10 mouse cellular contexts compared by ENCODE assay signal in the genomic region with DNA sequence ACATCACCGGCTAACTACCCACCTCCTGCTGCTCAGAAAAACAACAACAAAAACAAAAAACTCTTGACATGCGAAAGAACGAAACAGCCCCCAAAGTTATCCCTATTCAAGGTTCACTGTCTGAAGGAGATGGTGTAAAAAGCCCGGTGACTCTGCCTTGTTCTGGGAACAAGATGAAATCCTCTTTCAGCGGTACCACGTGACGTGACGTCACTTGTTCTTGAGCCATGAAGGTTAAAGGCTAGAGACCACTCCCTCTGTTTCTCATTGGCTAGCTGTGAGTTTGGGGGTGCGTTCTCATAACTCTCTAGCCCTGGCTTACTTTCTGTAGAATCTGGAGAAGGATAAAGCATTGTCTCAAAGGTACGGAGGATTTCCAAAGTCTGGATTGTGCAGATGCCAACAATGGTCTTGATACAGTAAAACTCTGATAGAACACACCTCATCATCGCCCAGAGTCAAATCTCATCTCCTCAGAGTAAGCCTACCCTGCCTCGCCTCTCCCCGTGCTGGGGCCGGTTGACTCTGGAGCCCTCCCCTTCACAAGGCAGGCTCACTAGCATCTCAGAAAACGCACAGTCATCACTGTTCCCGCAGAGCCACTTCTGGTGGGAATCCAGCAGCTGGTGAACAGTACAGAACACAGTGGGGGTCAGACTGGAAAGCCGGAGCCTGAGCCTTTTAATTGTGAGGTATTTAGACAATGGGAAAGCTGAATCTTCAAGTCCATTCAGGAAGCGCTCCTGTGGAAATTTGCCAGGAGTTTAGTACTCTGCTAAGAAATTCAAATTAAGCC.
DNase-seq lines count a peak whose midpoint lies in the region; ATAC-seq and TF ChIP-seq lines count a peak whose summit lies in the region.
"Had no signal": no experiment of that assay in that cellular context is flagged by ENCODE, and none has a peak within 500 bp of the region (broad histone marks: within the 10 kb centered on the region; RNA-seq: fewer than 3 reads in every experiment).

No protein-coding gene starts in this region.

- ATAC-seq in forebrain, embryonic 13.5 days, result no peak
- ATAC-seq in neural tube, embryonic 11.5 days (ENCODE audit: insufficient read depth, low FRiP score, low TSS enrichment), result no peak; the same call in 1 of the 2 replicates
- ATAC-seq in intestine, postnatal 0 days, result no peak

- peak overlapping the region; percentile 1; the same call in 1 of the 2 replicates for H3K4me2 ChIP-seq in forebrain, embryonic 13.5 days
- no peak overlapping the region for H3K4me2 ChIP-seq in neural tube, embryonic 11.5 days (ENCODE audit: low read depth)
- no peak overlapping the region for H3K4me2 ChIP-seq in intestine, postnatal 0 days (replicated peaks; ENCODE audit: low read depth)

- H3K27ac ChIP-seq in forebrain, embryonic 13.5 days, result peak overlapping the region; percentile 19; the same call in 1 of the 2 replicates
- H3K27ac ChIP-seq in neural tube, embryonic 11.5 days (ENCODE audit: low read depth, low read length), result 0 out of 2 replicates have a peak overlapping the region, but pooled peaks have one; percentile 15
- no peak overlapping the region for H3K27ac ChIP-seq in intestine, postnatal 0 days (ENCODE audit: low read depth, low read length)
- H3K27ac ChIP-seq: macrophage had no signal

- intact Hi-C loops in left cerebral cortex, postnatal 14 days (cut with DNase I), result no loop called here
- intact Hi-C loops in left cerebral cortex, postnatal 36 days (cut with DNase I), result no loop called here

- no peak for TF ChIP-seq CTCF in intestine, postnatal 0 days (IDR thresholded peaks at IDR 0.05; ENCODE audit: low read depth)

- H3K9me3 ChIP-seq in forebrain, embryonic 13.5 days (replicated peaks), result no peaks in the 10 kb centered on the region
- H3K9me3 ChIP-seq in neural tube, embryonic 11.5 days (ENCODE audit: control insufficient read depth, low read length), result no peaks in the 10 kb centered on the region
- no peaks in the 10 kb centered on the region for H3K9me3 ChIP-seq in intestine, postnatal 0 days (ENCODE audit: control insufficient read depth)

- peaks cover 13% of the 10 kb centered on the region for H3K4me1 ChIP-seq in forebrain, embryonic 13.5 days
- H3K4me1 ChIP-seq in neural tube, embryonic 11.5 days (ENCODE audit: control insufficient read depth, insufficient read depth, low read length), result peaks cover 6% of the 10 kb centered on the region; the same call in 1 of the 2 replicates
- no peaks in the 10 kb centered on the region for H3K4me1 ChIP-seq in intestine, postnatal 0 days (replicated peaks; ENCODE audit: control insufficient read depth, insufficient read depth, low read length)

- H3K4me3 ChIP-seq in forebrain, embryonic 13.5 days, result no peak overlapping the region
- no peak overlapping the region for H3K4me3 ChIP-seq in neural tube, embryonic 11.5 days (ENCODE audit: low read depth, low read length)
- no peak overlapping the region for H3K4me3 ChIP-seq in intestine, postnatal 0 days (ENCODE audit: low read depth, low read length)

- peak; percentile 8 to 17 for DNase-seq in left cerebral cortex, postnatal 14 days (ENCODE audit: low spot score in 2 of 2)
- DNase-seq in left cerebral cortex, postnatal 36 days (ENCODE audit: low spot score in 2 of 2), result no peak
- DNase-seq in Muller cell, postnatal 12 days (ENCODE audit: inconsistent ontology term), result peak; percentile 60
- DNase-seq in neural tube, embryonic 11.5 days (ENCODE audit: low spot score), result peak; percentile 69
- DNase-seq in spleen, postnatal 4 days (ENCODE audit: low spot score in 2 of 2), result no peak
- DNase-seq: cerebellum, adult 11 months; right cerebral cortex, adult 18-20 months had no signal

- no peak overlapping the region for H3K9ac ChIP-seq in forebrain, embryonic 13.5 days
- H3K9ac ChIP-seq in neural tube, embryonic 11.5 days (ENCODE audit: low read length), result no peak overlapping the region
- no peak overlapping the region for H3K9ac ChIP-seq in intestine, postnatal 0 days (ENCODE audit: low read depth, low read length)

- no peaks in the 10 kb centered on the region for H3K27me3 ChIP-seq in forebrain, embryonic 13.5 days
- no peaks in the 10 kb centered on the region for H3K27me3 ChIP-seq in neural tube, embryonic 11.5 days (ENCODE audit: control insufficient read depth, insufficient read depth, low read length)
- H3K27me3 ChIP-seq in intestine, postnatal 0 days (replicated peaks; ENCODE audit: control insufficient read depth, insufficient read depth, low read length), result no peaks in the 10 kb centered on the region

- WGBS in forebrain, embryonic 13.5 days, result 43% methylated on average over 18 of the region's 18 CpGs
- 52% methylated on average over 18 of the region's 18 CpGs for WGBS in neural tube, embryonic 11.5 days
- WGBS in intestine, postnatal 0 days, result 57% methylated on average over 18 of the region's 18 CpGs

- no peaks in the 10 kb centered on the region for H3K36me3 ChIP-seq in forebrain, embryonic 13.5 days (ENCODE audit: poor library complexity, severe bottlenecking)
- H3K36me3 ChIP-seq in neural tube, embryonic 11.5 days (ENCODE audit: control insufficient read depth, insufficient read depth, low read length), result no peaks in the 10 kb centered on the region
- no peaks in the 10 kb centered on the region for H3K36me3 ChIP-seq in intestine, postnatal 0 days (ENCODE audit: control insufficient read depth, insufficient read depth)

Comparison
In these comparisons a context has a peak if more than half of its experiments do, and no peak if none do; other contexts are left out.
1. DNase-seq: peak in left cerebral cortex, postnatal 14 days (2 of 2), Muller cell, postnatal 12 days (single experiment) and neural tube, embryonic 11.5 days (single experiment); none in left cerebral cortex, postnatal 36 days (0 of 2) and spleen, postnatal 4 days (0 of 2).